Mouse (Mus musculus) intestine, embryonic 16.5 days (tissue): ENCODE measurements at regions not wholly inside any gene's neighbourhood (a gene's known extent, or its start where the extent isn't known, plus 50 kb on each side); places are given as distances from the start of the nearest gene placed in this dataset.

ENCODE experiments used
- ATAC-seq: fragments of 200-750 bp; cut with Nextera tagmentation; 2 replicates; pipeline ENCODE4 v1.8.0; 2017; ENCODE audit warnings: moderate TSS enrichment, moderate library complexity
- H3K27ac ChIP-seq: fragments of 300-500 bp; sonication (generic); 2 replicates; pipeline ENCODE4 v1.5.1; 2014; ENCODE audit warnings: mild to moderate bottlenecking, low read length
- H3K27me3 ChIP-seq: fragments of 300-500 bp; sonication (generic); replicated peaks from 2 replicates; pipeline ENCODE4 v1.6.1; 2014; ENCODE audit warnings: low read length, control low read depth, mixed read lengths; ENCODE audit not compliant: control insufficient read depth, insufficient read depth
- H3K36me3 ChIP-seq: fragments of 300-500 bp; sonication (generic); 2 replicates; pipeline ENCODE4 v1.6.1; 2014; ENCODE audit warnings: low read length, control low read depth; ENCODE audit not compliant: control insufficient read depth, insufficient read depth
- H3K4me1 ChIP-seq: fragments of 300-500 bp; sonication (generic); 2 replicates; pipeline ENCODE4 v1.6.1; 2014; ENCODE audit warnings: low read length, control low read depth, mixed read lengths; ENCODE audit not compliant: control insufficient read depth, insufficient read depth
- H3K4me2 ChIP-seq: fragments of 300-500 bp; sonication (generic); 2 replicates; pipeline ENCODE4 v1.6.1; 2014; ENCODE audit warnings: low read depth, low read length, control low read depth
- H3K4me3 ChIP-seq: fragments of 300-500 bp; sonication (generic); 2 replicates; pipeline ENCODE4 v1.5.1; 2014; ENCODE audit warnings: mild to moderate bottlenecking, low read length
- H3K9ac ChIP-seq: fragments of 300-500 bp; sonication (generic); 2 replicates; pipeline ENCODE4 v1.6.1; 2014; ENCODE audit warnings: low read depth, low read length
- H3K9me3 ChIP-seq: fragments of 300-500 bp; sonication (generic); 2 replicates; pipeline ENCODE4 v1.6.1; 2016; ENCODE audit warnings: low read length, control low read depth; ENCODE audit not compliant: control insufficient read depth
- WGBS: fragments of 180-500 bp; shearing (Covaris S2); extraction: QIAGEN DNeasy Blood & Tissue Kit; methylation state at CpG from one replicate; pipeline ENCODE4 v1.1.7; 2014; 5-methylcytosine and 5-hydroxymethylcytosine counted together

DNA sequence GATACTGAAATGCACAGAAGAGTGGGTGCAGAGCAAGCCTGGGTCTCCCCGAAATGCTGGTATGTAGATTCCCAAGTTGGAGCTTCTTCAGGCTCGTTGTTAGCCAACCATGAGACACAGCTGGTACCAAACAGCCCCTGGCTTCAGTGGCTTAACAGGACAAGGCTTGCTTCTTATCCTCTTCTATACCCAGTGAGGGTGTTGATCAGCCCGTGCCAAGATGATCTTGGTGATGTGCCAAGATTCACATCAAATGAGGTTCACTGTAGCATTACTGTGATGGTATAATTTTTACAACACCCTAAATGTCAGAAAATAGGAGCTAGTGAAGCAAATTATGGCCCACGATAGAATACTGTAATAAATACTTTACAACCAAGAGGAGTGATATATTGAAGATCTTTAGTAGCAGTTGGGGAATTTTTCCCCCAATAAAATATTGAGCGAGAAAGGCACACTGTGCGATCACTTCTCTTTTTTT, 152.5 kb downstream of the Syk start:
- no peak for ATAC-seq
- no peaks in the 10 kb centered on the region for H3K36me3 ChIP-seq
- H3K4me3 ChIP-seq = no peak overlapping the region
- H3K4me1 ChIP-seq = peaks cover 20% of the 10 kb centered on the region
- H3K4me2 ChIP-seq = no peak overlapping the region
- peak overlapping the region; percentile 66 for H3K27ac ChIP-seq
- H3K9ac ChIP-seq = 0 out of 2 replicates have a peak overlapping the region, but pooled peaks have one; percentile 32
- no peaks in the 10 kb centered on the region for H3K9me3 ChIP-seq
- H3K27me3 ChIP-seq = no peaks in the 10 kb centered on the region
- WGBS = 52% methylated on average over 6 of the region's 6 CpGs

DNA sequence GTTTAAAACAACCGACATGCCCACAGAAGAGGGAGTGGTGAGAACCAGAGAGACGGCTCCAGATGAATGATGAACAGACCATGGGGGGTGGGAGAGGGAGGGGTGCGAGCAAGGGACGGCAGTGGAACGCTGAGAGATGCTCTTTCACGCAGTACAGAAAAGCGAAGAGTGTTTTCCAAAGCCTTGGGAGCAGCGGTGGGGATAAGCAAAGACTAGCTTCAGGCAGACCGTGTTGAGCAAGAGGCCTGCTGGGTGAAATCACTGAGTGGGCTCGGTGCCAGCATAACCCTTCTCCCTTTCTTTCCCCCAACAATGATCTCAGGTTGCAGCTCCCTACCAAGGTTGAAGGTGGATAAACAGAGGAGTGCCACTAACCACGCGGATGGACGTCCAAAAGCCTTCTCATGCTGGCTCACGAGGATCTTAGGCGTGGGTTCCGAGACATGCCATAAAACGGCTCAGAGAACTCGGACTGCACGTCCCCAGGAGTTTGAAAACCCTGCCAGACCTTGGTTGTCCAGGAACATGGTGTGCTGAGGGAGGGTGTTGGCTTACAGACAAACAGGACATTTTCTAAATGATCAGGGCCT, 153.1 kb downstream of the Syk start:
- 41% methylated on average over 19 of the region's 19 CpGs for WGBS
- peak overlapping the region; percentile 66 for H3K27ac ChIP-seq
- H3K9ac ChIP-seq = peak overlapping the region; percentile 32; the same call in 1 of the 2 replicates
- no peaks in the 10 kb centered on the region for H3K27me3 ChIP-seq
- no peaks in the 10 kb centered on the region for H3K9me3 ChIP-seq
- H3K36me3 ChIP-seq = no peaks in the 10 kb centered on the region
- no peak overlapping the region for H3K4me2 ChIP-seq
- peak; percentile 91 for ATAC-seq
- no peak overlapping the region for H3K4me3 ChIP-seq
- H3K4me1 ChIP-seq = peaks cover 20% of the 10 kb centered on the region

DNA sequence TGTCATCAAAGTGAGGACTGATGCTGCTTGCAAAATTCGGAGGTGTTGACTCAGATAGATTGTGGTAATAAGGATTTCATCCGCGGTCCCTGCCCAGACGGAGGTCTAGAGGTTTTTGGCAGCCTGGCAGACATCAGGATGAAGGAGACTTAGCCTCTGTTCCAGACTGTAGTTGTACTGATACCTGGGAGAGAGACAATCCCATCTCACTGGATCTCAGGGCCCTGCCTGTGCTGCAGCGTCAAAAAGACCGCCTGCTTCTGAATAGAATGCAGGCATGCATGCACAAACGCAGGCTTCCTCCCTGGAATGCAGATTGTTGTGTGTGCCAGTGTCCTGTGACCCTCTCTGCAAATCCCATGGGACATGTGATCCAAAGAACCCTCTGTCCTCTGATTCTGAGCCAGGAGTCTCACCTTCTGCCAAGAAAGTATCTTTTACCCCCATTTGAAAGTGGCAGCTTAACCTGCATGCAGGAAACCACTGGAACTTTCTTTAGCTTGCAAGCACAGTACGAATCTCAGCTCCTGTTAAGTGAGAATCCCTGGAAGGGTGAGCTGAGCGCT, 155.2 kb downstream of the Syk start:
- ATAC-seq = no peak
- no peak overlapping the region for H3K27ac ChIP-seq
- 79% methylated on average over 9 of the region's 9 CpGs for WGBS

GRCm38 (mm10) chr13:52741371-52741770, 158.4 kb downstream of the Syk start:
- 0 out of 2 replicates have a peak, but pooled peaks cover 2% of the 10 kb centered on the region for H3K27me3 ChIP-seq
- no peak overlapping the region for H3K4me2 ChIP-seq
- H3K9me3 ChIP-seq = no peaks in the 10 kb centered on the region
- ATAC-seq = no peak
- H3K36me3 ChIP-seq = no peaks in the 10 kb centered on the region
- no peak overlapping the region for H3K27ac ChIP-seq
- peaks cover 8% of the 10 kb centered on the region for H3K4me1 ChIP-seq
- H3K9ac ChIP-seq = no peak overlapping the region
- 84% methylated on average over 4 of the region's 4 CpGs for WGBS
- H3K4me3 ChIP-seq = no peak overlapping the region

More for the DNA sequence above, 155.2 kb downstream of the Syk start:
- Histone ChIP-seq H3K4me3 (no peak overlapping the region), H3K4me2 (no peak overlapping the region), H3K27me3 (no peaks in the 10 kb centered on the region), H3K9ac (no peak overlapping the region), H3K4me1 (peaks cover 20% of the 10 kb centered on the region), H3K9me3 (no peaks in the 10 kb centered on the region), H3K36me3 (no peaks in the 10 kb centered on the region)

DNA sequence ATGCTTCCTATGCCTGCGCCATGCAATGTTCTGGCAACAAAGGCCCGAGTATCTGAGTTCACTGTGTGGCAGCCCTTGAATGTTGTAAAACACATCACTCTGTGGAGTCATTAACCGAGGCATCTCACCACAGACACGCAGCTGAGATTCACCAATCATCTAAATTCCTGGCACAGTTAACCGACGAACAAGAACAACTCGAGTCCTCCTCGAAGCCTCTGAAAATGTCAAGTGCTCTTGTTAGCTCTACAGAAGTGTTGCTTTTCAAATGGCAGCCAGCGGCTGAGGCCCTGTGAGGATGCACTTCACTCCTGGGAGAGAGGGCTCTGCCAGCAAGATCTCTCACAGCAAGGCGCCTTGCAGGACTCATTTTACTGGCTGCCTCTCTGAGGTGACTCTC, 173.0 kb downstream of the Syk start:
- 58% methylated on average over 10 of the region's 10 CpGs for WGBS
- ATAC-seq = no peak
- H3K36me3 ChIP-seq = no peaks in the 10 kb centered on the region

DNA sequence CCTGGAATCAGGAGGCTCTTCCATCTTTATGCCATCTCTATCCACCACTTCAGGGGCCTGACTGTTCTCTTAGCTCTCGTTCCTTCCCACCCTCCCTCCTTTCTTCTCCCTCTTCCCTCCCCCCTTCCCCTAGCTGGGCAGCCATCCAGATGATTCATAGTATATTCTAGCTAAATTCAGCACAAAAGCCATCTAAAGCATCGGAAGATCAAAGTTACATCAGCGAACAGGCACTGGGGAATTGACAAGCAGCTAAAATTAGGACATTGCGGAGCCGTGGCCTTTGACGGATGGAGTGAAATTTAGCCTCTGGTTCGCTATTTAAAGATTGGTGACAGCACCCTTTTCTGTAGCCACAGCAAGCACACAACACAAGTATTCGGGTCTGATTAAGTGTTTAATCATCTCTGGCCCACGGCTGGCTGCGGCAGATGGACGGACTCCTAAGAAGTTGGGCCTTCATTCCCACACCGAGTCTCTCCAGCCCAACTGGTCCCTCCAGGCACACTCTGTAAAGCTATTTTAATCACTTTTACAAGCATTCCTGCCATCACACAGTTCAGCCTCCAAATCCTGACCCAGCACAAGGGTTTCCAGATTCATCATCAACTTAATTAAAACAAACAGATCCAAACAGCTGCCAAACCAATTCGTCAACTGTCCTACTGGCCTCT, 163.8 kb downstream of the Auh start:
- H3K4me3 ChIP-seq = no peak overlapping the region
- H3K9me3 ChIP-seq = no peaks in the 10 kb centered on the region
- H3K36me3 ChIP-seq = no peaks in the 10 kb centered on the region
- H3K27ac ChIP-seq = peak overlapping the region; percentile 43
- no peak overlapping the region for H3K4me2 ChIP-seq
- H3K9ac ChIP-seq = no peak overlapping the region
- H3K27me3 ChIP-seq = no peaks in the 10 kb centered on the region
- peaks cover 19% of the 10 kb centered on the region for H3K4me1 ChIP-seq
- peak; percentile 60 for ATAC-seq
- WGBS = 25% methylated on average over 13 of the region's 13 CpGs

More for the DNA sequence above, 173.0 kb downstream of the Syk start:
- H3K27me3 ChIP-seq = no peaks in the 10 kb centered on the region
- no peak overlapping the region for H3K4me2 ChIP-seq
- no peak overlapping the region for H3K27ac ChIP-seq
- H3K9ac ChIP-seq = no peak overlapping the region
- no peaks in the 10 kb centered on the region for H3K9me3 ChIP-seq
- H3K4me1 ChIP-seq = no peaks in the 10 kb centered on the region
- no peak overlapping the region for H3K4me3 ChIP-seq

- H3K4me1 ChIP-seq = peaks cover 19% of the 10 kb centered on the region
- 84% methylated on average over 2 of the region's 2 CpGs for WGBS
- H3K36me3 ChIP-seq = no peaks in the 10 kb centered on the region
- peak; percentile 44 for ATAC-seq
- H3K9ac ChIP-seq = no peak overlapping the region
- no peaks in the 10 kb centered on the region for H3K9me3 ChIP-seq
- H3K27ac ChIP-seq = peak overlapping the region; percentile 43
- H3K4me3 ChIP-seq = no peak overlapping the region
- no peak overlapping the region for H3K4me2 ChIP-seq
- no peaks in the 10 kb centered on the region for H3K27me3 ChIP-seq
These were observed 163.2 kb downstream of the Auh start for GRCm38 (mm10) chr13:52766236-52766635.

DNA sequence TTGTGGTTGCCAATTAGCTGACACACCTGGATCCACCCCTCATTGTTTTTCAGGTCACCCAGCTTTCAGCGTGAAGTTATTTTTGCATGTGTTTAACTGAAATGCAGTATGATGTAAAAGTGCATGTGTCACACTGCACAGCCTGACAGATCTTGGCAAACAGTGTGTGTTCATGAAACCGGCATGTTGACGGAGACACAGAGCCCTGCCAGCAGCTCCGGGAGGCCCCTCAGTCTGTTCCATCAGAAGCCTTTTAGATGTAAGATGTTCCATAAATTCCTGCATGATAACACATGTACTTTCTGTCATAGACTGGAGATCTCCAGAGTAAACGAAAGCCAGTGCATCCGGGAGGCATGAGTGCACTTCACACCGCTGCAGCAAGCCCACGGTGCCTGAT, 159.5 kb downstream of the Auh start:
- Histone ChIP-seq H3K9me3 (no peaks in the 10 kb centered on the region), H3K9ac (no peak overlapping the region), H3K4me2 (no peak overlapping the region), H3K27ac (no peak overlapping the region), H3K36me3 (no peaks in the 10 kb centered on the region), H3K4me3 (no peak overlapping the region), H3K4me1 (peaks cover 16% of the 10 kb centered on the region), H3K27me3 (no peaks in the 10 kb centered on the region)
- no peak for ATAC-seq
- WGBS = 60% methylated on average over 8 of the region's 8 CpGs

GRCm38 (mm10) chr13:52771518-52771917, 158.0 kb downstream of the Auh start:
- Histone ChIP-seq H3K9ac (no peak overlapping the region), H3K27ac (no peak overlapping the region), H3K4me1 (peaks cover 2% of the 10 kb centered on the region), H3K9me3 (no peaks in the 10 kb centered on the region), H3K4me3 (no peak overlapping the region), H3K4me2 (no peak overlapping the region), H3K27me3 (no peaks in the 10 kb centered on the region), H3K36me3 (no peaks in the 10 kb centered on the region)
- no peak for ATAC-seq
- 87% methylated on average over 3 of the region's 3 CpGs for WGBS
